Mouse (Mus musculus): ENCODE results near the gene Hist2h3b. TPM values are rescaled to one million over a fixed set of nuclear protein-coding genes. Genes with fewer than 3 reads are reported as not detected.
"Not testable (repeated sequence)": the region's sequence is repeated elsewhere in the genome, so short reads cannot be mapped to it uniquely, and the experiment has no call there.

Gene Hist2h3b
- total RNA-seq, 2 experiments from 2014 or later: 48.4 to 51.6 TPM

DNA sequence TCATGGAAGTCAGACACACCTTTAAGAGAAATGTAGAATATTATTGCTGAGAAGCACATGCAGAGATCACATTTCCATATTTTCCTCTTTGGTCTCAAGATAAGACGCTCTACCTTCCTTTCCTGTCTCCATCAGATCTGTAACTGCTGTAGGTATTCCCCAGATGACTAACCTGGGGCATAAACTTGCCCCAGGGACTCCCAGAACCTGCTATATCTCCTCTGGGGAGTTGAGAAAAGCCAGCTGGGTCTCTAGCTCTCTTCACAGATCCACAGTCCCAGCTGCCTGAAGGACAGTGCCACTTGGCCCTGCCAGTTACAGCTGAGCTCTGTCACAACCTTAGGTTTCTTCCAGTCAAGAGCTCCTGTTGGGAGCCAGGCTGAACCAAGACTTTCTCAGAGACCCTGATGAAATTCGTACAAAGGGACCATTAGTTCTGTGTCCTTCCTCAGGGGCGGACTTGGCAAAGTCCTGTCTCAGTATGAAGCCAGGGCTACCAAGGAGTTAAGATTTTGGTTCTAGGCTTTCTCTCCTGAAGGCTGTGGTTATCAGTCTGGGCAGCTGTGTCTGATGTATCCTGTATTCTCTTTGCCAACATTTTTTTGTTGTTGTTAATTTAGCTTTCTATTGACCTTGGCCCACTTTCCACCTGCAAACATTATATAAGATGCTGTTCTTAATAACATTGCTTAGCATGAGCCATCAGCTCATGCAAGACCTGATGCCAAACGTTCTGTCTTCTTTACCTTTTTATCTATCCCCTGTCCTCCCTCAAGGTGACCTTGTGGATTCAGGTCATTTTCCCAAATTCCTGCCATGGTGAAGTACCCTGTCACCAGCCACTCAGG lies 37.3 kb upstream of the Hist2h3b start:
- H3K4me3 ChIP-seq: no peak overlapping the region
- TF ChIP-seq CTCF (conservative IDR thresholded peaks at IDR 0.05): no peak
- no peak for DNase-seq (ENCODE audit: low spot score in 2 of 2)
- no peak overlapping the region for H3K27ac ChIP-seq

DNA sequence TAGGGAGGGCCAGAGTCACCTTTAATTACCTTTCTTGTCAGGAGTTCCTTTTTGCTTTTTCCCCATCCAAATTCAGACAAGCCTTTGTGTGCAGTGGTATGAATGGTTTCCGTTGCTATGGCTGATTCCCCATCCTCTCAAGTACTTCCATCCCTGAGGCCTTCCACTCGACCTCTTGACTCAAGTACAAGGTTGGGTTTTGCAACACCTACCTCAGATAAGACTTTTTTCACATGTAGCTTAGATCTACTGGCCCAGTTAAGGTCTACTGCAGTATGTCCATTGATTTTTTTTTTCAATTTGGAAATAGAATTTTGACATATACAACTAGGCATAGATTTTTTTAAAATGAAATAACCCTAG lies 36.7 kb upstream of the Hist2h3b start:
- no peak for TF ChIP-seq CTCF (conservative IDR thresholded peaks at IDR 0.05)
- H3K27ac ChIP-seq: no peak overlapping the region
- no peak for DNase-seq (ENCODE audit: low spot score in 2 of 2)
- no peak overlapping the region for H3K4me3 ChIP-seq

DNA sequence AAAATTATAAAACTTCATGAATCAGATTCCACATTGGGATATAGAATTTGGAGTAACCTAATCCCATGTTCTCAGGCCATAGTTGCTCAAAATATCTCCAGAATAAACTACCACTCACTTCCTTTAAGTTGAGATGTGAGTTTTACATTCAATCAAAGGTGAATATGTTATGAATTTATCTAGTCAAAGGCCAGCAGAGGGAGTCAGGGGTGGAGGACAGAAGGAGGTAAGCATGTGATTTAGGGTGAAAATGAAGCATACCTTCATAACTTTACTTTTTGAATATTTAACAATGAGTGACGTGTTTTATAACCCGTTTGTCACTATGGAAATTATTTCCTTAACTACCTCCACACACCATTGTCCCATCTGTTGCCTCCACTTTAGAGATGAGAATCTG lies 33.5 kb upstream of the Hist2h3b start:
- TF ChIP-seq CTCF (conservative IDR thresholded peaks at IDR 0.05): peak; percentile 30; the same call in 1 of the 2 replicates
- H3K27ac ChIP-seq: peak overlapping the region; percentile 36; the same call in 1 of the 2 replicates
- no peak for DNase-seq (ENCODE audit: low spot score in 2 of 2)

DNA sequence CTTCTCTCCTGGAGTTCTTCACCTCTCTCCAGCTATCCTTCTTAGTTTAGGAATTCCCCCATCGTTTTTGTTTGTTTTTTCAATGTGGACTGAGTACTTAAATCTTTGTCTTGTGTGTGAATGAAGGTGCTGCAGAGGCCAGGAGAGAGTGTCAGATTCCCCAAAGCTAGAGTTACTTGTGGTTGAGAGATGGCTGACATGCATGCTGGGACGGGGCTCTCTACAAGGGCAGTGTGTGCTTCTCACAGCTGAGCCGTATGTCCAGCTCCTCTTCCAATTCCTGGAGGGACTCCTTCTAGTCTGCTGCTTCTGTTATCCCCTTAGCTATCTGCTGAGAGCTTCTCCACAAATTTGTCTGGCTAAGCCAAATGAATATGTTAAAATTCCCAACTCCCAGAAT lies 32.6 kb upstream of the Hist2h3b start:
- no peak overlapping the region for H3K4me3 ChIP-seq
- peak overlapping the region; percentile 36 for H3K27ac ChIP-seq
- no peak for TF ChIP-seq CTCF (conservative IDR thresholded peaks at IDR 0.05)
- no peak for DNase-seq (ENCODE audit: low spot score in 2 of 2)

More for the DNA sequence above, 33.5 kb upstream of the Hist2h3b start:
- H3K4me3 ChIP-seq: no peak overlapping the region

DNA sequence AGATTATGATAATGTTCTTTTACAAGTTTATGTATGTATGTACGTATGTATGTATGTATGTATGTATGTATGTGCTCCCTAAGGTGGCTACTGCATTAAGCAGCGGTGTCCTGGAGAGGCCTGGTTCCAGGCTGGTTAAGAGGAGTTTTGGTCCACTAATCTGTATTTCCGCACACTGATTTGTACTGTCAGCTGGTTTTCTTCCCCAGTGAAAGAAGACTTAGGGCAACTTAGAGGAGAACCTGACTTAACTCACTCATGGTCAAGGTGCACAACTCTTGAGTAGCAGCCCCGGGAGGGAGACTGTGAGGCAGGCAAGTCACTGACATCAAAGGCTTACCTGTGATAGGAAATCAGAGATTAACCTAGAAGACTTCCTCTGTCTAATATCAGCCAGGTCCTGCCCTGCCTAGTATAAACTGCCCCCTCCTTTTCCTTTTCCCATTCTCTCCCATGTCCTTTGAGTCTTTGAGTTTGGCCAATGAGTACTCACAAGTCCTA lies 31.6 kb upstream of the Hist2h3b start:
- Histone ChIP-seq H3K27ac (no peak overlapping the region), H3K4me3 (no peak overlapping the region)
- DNase-seq (ENCODE audit: low spot score in 2 of 2): no peak
- TF ChIP-seq CTCF (conservative IDR thresholded peaks at IDR 0.05): no peak

DNA sequence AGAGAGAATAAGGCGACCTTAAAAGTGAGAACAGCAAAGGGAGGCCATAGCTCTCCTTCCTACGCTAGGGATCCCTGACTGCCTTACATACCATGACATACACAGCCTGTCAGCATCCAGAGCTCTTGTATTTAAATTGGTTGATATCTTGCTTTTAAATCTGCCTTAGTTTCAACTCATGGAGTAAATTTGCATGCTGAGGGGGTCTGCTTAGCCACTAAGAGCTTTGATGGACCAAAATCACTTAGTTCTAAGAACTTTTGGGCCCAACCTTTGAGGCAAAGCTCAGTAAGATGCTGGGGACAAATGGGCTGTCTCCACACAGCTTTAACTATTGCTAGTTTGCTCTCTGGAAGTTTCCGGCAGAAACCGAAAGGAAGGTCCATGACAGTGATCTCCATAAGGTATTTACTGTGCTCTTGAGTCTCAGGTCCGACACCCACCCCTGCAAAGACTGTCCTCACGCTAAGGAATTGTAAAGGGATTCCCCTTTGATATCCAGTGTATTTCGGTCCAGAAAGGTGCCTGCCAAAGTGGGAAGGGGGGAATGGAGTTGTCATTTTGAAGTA lies 31.0 kb upstream of the Hist2h3b start:
- DNase-seq (ENCODE audit: low spot score in 2 of 2): no peak
- TF ChIP-seq CTCF (conservative IDR thresholded peaks at IDR 0.05): no peak
- H3K4me3 ChIP-seq: no peak overlapping the region
- no peak overlapping the region for H3K27ac ChIP-seq

DNA sequence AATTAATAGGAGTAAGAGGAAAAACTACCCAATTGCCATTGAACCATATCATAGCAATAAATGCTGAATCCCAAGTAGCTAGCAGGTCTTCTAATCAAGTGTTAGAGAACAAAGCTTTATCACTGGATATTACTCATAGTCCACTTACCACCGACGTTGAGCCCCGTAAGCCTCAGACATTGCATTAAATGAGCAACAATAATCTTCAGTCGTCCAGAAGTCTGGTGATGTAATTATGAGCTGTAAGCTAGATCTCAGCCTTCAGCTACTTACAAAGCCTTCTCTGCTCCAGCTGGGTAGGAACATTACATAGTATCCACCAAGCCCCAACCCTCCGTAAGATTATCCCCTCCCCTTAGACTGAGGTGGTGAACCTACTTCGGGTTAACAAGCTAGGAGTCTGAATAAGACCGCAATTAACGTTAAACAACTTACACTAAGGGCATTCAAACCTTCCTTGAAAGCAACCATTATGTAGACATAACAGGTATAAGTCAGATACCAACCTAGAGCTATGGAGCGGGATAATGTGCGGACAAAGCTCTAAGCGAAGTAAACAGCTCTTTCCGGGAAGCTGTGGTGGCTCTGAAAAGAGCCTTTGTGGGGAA lies 30.4 kb upstream of the Hist2h3b start:
- DNase-seq (ENCODE audit: low spot score in 2 of 2): no peak
- no peak overlapping the region for H3K27ac ChIP-seq
- H3K4me3 ChIP-seq: peak overlapping the region; percentile 32
- no peak for TF ChIP-seq CTCF (conservative IDR thresholded peaks at IDR 0.05)

DNA sequence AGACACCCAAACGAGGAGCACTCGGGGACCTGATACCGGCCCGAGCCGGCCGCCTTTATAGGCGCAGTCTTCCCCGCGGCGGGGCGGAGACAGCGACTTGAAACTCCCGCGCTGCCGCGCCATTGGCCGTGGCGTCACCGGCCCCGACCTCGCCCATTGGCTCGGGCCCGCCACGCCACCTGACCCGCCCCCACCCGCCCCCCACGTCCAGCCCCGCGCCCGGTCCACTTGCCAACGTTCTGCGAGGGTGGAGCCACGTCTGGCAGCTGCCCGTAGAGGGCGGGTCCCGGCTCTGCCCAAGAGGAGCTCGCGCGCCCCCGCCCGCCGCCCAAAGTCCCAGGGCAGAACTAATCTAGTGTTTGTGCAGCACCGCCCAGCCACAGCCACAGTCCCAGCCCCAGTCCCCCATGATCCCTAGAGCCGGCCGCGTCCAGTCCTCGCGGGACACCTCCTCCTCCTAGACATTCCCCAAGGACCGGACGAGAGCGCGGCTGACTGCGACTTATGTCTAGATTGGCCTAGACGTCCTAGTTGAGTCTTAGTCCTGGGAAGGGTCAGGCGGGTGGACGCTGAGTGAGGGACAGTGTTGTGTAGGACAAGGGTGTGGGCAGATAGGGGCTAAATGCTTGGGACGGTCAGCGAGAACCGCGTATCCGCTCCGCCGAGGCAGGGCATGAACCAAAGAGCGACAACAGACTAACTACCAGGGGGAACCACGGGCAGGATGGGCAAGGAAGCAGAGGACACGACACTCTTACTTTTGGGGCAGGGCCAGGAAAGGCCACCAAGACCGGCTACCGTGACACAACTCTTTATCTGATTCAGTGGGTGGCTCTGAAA lies 29.3 kb upstream of the Hist2h3b start, which contains the start of gene Hist2h3c2:
TSS of gene Hist2h3c2 (minus strand) at position 174 of the 840 bp plus-strand sequence.
- Histone ChIP-seq H3K27ac (peak within 1 kb of the TSS; percentile 87), H3K4me3 (peak within 1 kb of the TSS; percentile 62)
- not testable (repeated sequence) for DNase-seq (ENCODE audit: low spot score in 2 of 2)

DNA sequence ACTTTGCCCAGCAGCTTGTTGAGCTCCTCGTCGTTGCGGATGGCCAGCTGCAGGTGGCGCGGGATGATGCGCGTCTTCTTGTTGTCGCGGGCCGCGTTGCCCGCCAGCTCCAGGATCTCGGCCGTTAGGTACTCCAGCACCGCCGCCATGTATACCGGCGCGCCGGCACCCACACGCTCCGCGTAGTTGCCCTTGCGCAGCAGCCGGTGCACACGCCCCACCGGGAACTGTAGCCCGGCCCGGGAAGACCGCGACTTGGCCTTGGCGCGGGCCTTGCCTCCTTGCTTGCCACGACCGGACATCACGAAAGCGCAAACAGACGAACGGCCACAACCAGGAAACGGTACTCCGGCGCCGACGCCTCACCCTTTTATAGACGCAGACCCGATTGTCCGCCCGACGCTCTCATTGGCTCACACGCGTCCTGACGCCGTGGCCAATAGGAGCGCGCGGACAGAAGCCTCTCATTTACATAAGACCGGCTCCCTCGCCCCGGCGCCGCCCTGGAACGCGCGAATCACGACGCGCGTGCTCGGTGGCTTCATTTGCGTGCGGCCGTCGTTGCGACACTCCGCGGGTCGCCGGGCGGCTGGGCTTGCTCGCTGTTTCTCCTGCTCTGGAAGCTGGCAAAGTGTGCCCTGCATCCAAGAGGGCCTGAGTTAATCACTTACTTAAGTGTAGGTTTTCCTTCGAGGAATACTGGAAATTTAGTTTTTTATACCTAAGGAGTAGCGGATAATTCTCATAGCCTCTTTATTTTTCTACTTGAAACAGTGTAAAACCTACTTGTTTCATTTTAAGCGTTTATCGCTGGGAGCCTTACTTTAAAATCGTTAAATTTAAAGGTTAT lies 28.3 kb upstream of the Hist2h3b start, which contains the start of gene Hist2h2aa2:
TSS of gene Hist2h2aa2 (minus strand) at position 328 of the 850 bp plus-strand sequence.
- peak within 1 kb of the TSS; percentile 96 for H3K27ac ChIP-seq
- H3K4me3 ChIP-seq: peak within 1 kb of the TSS; percentile 62
- peak; percentile 96 for DNase-seq (ENCODE audit: low spot score in 2 of 2)

DNA sequence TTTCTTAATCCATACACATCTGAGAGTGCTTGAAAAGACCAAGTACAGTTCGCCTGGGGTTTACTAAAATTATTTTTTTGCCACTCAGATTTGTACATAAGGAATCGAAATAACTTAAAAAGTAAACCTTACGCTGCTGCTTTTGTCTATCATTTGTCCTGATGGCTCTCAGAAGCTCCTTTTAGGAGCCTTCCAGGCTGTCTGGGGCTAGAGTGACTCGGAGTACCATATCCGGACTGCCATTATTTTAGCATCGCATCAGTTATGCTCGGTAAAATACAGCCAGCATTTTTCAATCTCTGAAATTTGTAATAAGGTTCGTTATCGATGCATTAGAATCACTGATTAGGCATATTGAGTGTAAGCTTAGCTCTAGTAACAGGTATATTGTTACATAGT lies 27.7 kb upstream of the Hist2h3b start:
- Histone ChIP-seq H3K27ac (peak overlapping the region; percentile 96), H3K4me3 (peak overlapping the region; percentile 57)
- TF ChIP-seq CTCF (conservative IDR thresholded peaks at IDR 0.05): no peak
- DNase-seq (ENCODE audit: low spot score in 2 of 2): no peak

DNA sequence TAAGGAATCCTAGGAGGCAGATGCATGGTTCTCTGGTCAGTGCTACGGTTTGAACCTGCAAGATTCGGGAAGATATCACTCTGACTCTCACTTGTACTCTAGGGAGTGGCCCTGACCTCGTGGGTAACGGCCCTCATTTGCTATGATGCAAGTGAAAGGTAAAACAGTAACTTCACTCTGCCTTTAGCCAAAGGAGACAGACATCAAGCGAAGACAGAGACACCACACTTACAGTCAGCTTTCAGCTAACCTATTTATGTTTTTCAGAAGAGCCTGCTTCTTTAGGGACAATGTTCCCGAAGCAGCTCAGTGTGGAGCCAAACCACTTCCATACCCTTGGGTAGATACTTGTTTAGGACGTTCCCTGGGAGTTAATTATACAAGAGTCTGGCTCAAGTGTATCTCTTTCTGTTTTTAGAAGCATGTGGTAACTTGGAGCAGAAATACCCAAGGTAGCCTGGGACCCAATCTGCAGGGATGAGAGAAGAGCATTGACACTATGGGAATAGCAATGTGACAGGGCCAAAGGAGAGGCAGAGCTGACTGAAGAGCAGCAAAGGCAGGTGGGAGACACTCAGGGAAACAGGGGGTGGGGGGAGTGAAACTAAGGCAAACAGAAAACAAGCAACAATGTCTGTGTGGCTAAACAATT lies 24.4 kb upstream of the Hist2h3b start:
- peak overlapping the region; percentile 98 for H3K27ac ChIP-seq
- H3K4me3 ChIP-seq: peak overlapping the region; percentile 84
- TF ChIP-seq CTCF (conservative IDR thresholded peaks at IDR 0.05): no peak
- no peak for DNase-seq (ENCODE audit: low spot score in 2 of 2)

DNA sequence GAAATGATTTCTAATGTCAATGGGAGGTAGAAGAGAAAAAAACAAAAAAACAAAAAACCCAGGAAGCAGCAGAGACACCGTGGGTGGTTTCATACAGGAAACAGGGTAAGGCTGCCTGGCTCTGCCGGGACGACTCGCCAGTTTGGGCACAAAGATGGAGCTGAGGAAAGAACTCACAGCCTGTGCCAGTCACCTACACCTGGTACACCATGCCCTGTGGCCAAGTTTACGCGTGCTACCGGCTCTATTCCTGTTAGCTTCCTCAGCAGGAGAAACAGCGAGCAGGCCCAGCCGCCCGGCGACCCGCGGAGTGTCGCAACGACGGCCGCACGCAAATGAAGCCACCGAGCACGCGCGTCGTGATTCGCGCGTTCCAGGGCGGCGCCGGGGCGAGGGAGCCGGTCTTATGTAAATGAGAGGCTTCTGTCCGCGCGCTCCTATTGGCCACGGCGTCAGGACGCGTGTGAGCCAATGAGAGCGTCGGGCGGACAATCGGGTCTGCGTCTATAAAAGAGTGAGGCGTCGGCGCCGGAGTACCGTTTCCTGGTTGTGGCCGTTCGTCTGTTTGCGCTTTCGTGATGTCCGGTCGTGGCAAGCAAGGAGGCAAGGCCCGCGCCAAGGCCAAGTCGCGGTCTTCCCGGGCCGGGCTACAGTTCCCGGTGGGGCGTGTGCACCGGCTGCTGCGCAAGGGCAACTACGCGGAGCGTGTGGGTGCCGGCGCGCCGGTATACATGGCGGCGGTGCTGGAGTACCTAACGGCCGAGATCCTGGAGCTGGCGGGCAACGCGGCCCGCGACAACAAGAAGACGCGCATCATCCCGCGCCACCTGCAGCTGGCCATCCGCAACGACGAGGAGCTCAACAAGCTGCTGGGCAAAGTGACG lies 23.2 kb upstream of the Hist2h3b start, which contains the start of gene Hist2h2aa1:
TSS of gene Hist2h2aa1 (plus strand) at position 495 of the 884 bp plus-strand sequence.
- peak; percentile 84 to 87 for DNase-seq (ENCODE audit: low spot score in 2 of 2)
- Histone ChIP-seq H3K27ac (peak within 1 kb of the TSS; percentile 98), H3K4me3 (peak within 1 kb of the TSS; percentile 84)

DNA sequence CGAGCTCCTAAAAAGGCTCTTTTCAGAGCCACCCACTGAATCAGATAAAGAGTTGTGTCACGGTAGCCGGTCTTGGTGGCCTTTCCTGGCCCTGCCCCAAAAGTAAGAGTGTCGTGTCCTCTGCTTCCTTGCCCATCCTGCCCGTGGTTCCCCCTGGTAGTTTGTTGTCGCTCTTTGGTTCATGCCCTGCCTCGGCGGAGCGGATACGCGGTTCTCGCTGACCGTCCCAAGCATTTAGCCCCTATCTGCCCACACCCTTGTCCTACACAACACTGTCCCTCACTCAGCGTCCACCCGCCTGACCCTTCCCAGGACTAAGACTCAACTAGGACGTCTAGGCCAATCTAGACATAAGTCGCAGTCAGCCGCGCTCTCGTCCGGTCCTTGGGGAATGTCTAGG lies 22.4 kb upstream of the Hist2h3b start:
- not testable (repeated sequence) for H3K27ac ChIP-seq; DNase-seq (ENCODE audit: low spot score in 2 of 2)
- H3K4me3 ChIP-seq: peak overlapping the region; percentile 40; the same call in 1 of the 2 replicates

DNA sequence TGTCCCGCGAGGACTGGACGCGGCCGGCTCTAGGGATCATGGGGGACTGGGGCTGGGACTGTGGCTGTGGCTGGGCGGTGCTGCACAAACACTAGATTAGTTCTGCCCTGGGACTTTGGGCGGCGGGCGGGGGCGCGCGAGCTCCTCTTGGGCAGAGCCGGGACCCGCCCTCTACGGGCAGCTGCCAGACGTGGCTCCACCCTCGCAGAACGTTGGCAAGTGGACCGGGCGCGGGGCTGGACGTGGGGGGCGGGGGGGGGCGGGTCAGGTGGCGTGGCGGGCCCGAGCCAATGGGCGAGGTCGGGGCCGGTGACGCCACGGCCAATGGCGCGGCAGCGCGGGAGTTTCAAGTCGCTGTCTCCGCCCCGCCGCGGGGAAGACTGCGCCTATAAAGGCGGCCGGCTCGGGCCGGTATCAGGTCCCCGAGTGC lies 22.0 kb upstream of the Hist2h3b start, which contains the start of gene Hist2h3c1:
TSS of gene Hist2h3c1 (plus strand) at position 259 of the 430 bp plus-strand sequence.
- not testable (repeated sequence) for H3K27ac ChIP-seq; DNase-seq (ENCODE audit: low spot score in 2 of 2)

More for the DNA sequence above, 22.0 kb upstream of the Hist2h3b start, which contains the start of gene Hist2h3c1:
- peak within 1 kb of the TSS; percentile 40; the same call in 1 of the 2 replicates for H3K4me3 ChIP-seq

Data from layer of hippocampus, adult 2 months (tissue).